Mouse (Mus musculus) liver, embryonic 14.5 days (tissue): Measurements from ENCODE around the gene Ccdc86. TPM values are rescaled to one million over a fixed set of nuclear protein-coding genes. Genes with fewer than 3 reads are reported as not detected.

Experiments used
- ATAC-seq: fragments of 200-750 bp; cut with Nextera tagmentation; 2 replicates; pipeline ENCODE4 v1.8.0; 2017; ENCODE audit warnings: moderate number of reproducible peaks, mild to moderate bottlenecking, moderate library complexity; ENCODE audit not compliant: insufficient read depth
- DNase-seq, 3 experiments: peaks; one replicate each; pipeline ENCODE4 v3.0.0-alpha.2; 2012 to 2013; ENCODE audit warnings: low read depth in 3 of 3, low spot score in 3 of 3
- H3K27ac ChIP-seq: fragments of 300-500 bp; sonication (generic); 2 replicates; pipeline ENCODE4 v1.5.1; 2014; ENCODE audit warnings: moderate library complexity, mild to moderate bottlenecking, control low read depth, inconsistent platforms
- H3K27me3 ChIP-seq: fragments of 300-500 bp; sonication (generic); 2 replicates; pipeline ENCODE4 v1.6.1; 2014; ENCODE audit warnings: mild to moderate bottlenecking, low read length, moderate library complexity; ENCODE audit not compliant: control insufficient read depth, insufficient read depth
- H3K36me3 ChIP-seq: fragments of 300-500 bp; sonication (generic); replicated peaks from 2 replicates; pipeline ENCODE4 v1.6.1; 2014; ENCODE audit warnings: low read depth; ENCODE audit not compliant: control insufficient read depth, insufficient read depth
- H3K4me1 ChIP-seq, 2 experiments: fragments of 200-500 bp in 1 of 2; fragments of 300-500 bp in 1 of 2; sonication (generic) in 1 of 2; replicated peaks; 2 replicates each; pipeline ENCODE4 v1.6.1; 2012 to 2014; ENCODE audit warnings: antibody characterized with exemption in 1 of 2, inconsistent platforms in 1 of 2, low read length in 1 of 2; ENCODE audit not compliant: control insufficient read depth in 2 of 2, insufficient read depth in 2 of 2
- H3K4me2 ChIP-seq: fragments of 300-500 bp; sonication (generic); 2 replicates; pipeline ENCODE4 v1.6.1; 2014; ENCODE audit warnings: low read depth, mild to moderate bottlenecking, control low read depth, moderate library complexity
- H3K4me3 ChIP-seq, 2 experiments: fragments of 200-500 bp in 1 of 2; fragments of 300-500 bp in 1 of 2; sonication (generic) in 1 of 2; 2 replicates each; pipeline ENCODE4 v1.5.1; 2012 to 2014; ENCODE audit warnings: low read depth in 2 of 2, low read length in 2 of 2, mild to moderate bottlenecking in 2 of 2, control low read depth in 1 of 2, inconsistent platforms in 1 of 2, moderate library complexity in 1 of 2; ENCODE audit not compliant: insufficient read depth in 1 of 2
- H3K9ac ChIP-seq: fragments of 300-500 bp; sonication (generic); replicated peaks from 2 replicates; pipeline ENCODE4 v1.6.1; 2014; ENCODE audit warnings: mild to moderate bottlenecking, control low read depth, moderate library complexity
- H3K9me3 ChIP-seq: fragments of 300-500 bp; sonication (generic); 2 replicates; pipeline ENCODE4 v1.6.1; 2016; ENCODE audit warnings: low read length, mixed read lengths; ENCODE audit not compliant: control insufficient read depth
- CTCF ChIP-seq: IDR thresholded peaks from 2 replicates; pipeline ENCODE4 v1.5.1; 2016; ENCODE audit warnings: antibody characterized with exemption, low read depth, control low read depth
- EP300 ChIP-seq: IDR thresholded peaks from 2 replicates; pipeline ENCODE4 v1.6.1; 2016; ENCODE audit warnings: antibody characterized with exemption, low read depth
- WGBS: fragments of 180-500 bp; shearing (Covaris S2); extraction: QIAGEN DNeasy Blood & Tissue Kit; methylation state at CpG from one replicate; pipeline ENCODE4 v1.1.7; 2014; ENCODE audit not compliant: insufficient replicate concordance; 5-methylcytosine and 5-hydroxymethylcytosine counted together
- polyA plus RNA-seq, 2 experiments: library from polyadenylated mRNA; depleted of rRNA in 1 of 2; stranded (reverse) in 1 of 2; unstranded in 1 of 2; fragments of >200 nt; fragmentation: Nextera tagmentation in 1 of 2; extraction: Ambion mirVana in 1 of 2; gene quantifications; 2 replicates each; pipeline versions ENCODE4 v1.2.1 to v1.2.3; 2012 to 2014

Gene Ccdc86
- polyA plus RNA-seq, 2 experiments, result 4.9 to 10.6 TPM

DNA sequence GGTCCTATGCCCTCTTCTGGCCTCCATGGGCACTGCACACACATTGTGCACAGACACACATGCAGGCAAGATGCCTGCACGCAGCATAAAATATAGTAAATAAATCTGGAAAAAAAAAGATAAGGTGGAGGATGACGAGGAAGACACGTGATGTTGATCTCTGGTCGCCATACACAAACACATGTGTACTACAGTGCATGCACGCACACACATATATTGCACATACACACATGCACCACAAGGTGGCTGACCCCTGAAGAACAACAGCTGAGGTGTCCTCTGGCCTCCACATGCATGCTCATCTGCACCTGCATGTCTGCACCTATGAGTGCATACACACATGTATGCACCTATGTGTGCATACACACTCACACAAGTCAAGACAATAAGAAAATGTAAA is 13.0 kb downstream of the Ccdc86 start:
- Histone ChIP-seq H3K4me2 (no peak overlapping the region), H3K4me1 (peaks cover 0 to 19% of the 10 kb centered on the region in 2 experiments), H3K36me3 (no peaks in the 10 kb centered on the region), H3K27me3 (no peaks in the 10 kb centered on the region), H3K9ac (no peak overlapping the region), H3K9me3 (no peaks in the 10 kb centered on the region), H3K27ac (no peak overlapping the region), H3K4me3 (no peak overlapping the region)
- ATAC-seq (no peak), DNase-seq (no peak)
- TF ChIP-seq CTCF (peak; percentile 62), EP300 (no peak)
- 77% methylated on average over 5 of the region's 5 CpGs for WGBS

DNA sequence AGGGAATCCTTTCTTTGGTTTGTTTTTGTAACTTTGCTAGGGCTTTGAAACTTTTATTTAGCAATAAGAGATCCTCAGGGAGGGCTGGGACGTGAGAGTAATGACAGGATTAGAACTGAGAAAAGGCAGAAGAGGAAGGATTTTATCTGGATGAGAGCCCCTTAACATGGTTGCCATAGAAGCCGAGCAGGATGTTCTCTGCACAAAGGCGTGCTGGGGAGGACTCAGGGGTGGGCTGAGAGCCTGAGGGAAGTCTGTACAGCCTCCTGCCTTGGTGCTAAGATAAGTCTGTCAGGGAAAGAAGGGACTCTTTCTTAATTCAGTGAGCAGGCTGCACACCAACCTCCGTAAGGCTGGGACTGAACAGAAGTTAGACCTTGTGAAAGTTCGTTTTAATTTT is 14.0 kb downstream of the Ccdc86 start:
- DNase-seq, result no peak
- no peak for ATAC-seq
- TF ChIP-seq EP300 (no peak), CTCF (no peak)
- 32% methylated on average over 5 of the region's 5 CpGs for WGBS
- Histone ChIP-seq H3K27me3 (no peaks in the 10 kb centered on the region), H3K9ac (no peak overlapping the region), H3K4me2 (no peak overlapping the region), H3K27ac (no peak overlapping the region), H3K4me1 (peaks cover 0 to 19% of the 10 kb centered on the region in 2 experiments), H3K9me3 (no peaks in the 10 kb centered on the region), H3K36me3 (no peaks in the 10 kb centered on the region), H3K4me3 (no peak overlapping the region)

GRCm38 (mm10) chr19:10930641-10931040 is 18.4 kb downstream of the Ccdc86 start:
- Histone ChIP-seq H3K9ac (no peak overlapping the region), H3K27me3 (no peaks in the 10 kb centered on the region), H3K4me1 (0 out of 4 replicates have a peak, but pooled peaks cover 0 to 1% of the 10 kb centered on the region in 2 experiments), H3K27ac (no peak overlapping the region), H3K4me2 (no peak overlapping the region), H3K36me3 (no peaks in the 10 kb centered on the region), H3K4me3 (no peak overlapping the region), H3K9me3 (no peaks in the 10 kb centered on the region)
- 39% methylated on average over 2 of the region's 2 CpGs for WGBS
- DNase-seq, result no peak
- TF ChIP-seq CTCF (no peak), EP300 (no peak)
- ATAC-seq, result no peak

GRCm38 (mm10) chr19:10926666-10927065 is 22.4 kb downstream of the Ccdc86 start:
- Histone ChIP-seq H3K4me2 (no peak overlapping the region), H3K9ac (no peak overlapping the region), H3K9me3 (no peaks in the 10 kb centered on the region), H3K27ac (no peak overlapping the region), H3K36me3 (no peaks in the 10 kb centered on the region), H3K4me3 (no peak overlapping the region), H3K27me3 (no peaks in the 10 kb centered on the region), H3K4me1 (no peaks in the 10 kb centered on the region)
- ATAC-seq (no peak), DNase-seq (no peak)
- TF ChIP-seq CTCF, result no peak
- no peak for TF ChIP-seq EP300
- WGBS, result 54% methylated on average over 4 of the region's 4 CpGs

DNA sequence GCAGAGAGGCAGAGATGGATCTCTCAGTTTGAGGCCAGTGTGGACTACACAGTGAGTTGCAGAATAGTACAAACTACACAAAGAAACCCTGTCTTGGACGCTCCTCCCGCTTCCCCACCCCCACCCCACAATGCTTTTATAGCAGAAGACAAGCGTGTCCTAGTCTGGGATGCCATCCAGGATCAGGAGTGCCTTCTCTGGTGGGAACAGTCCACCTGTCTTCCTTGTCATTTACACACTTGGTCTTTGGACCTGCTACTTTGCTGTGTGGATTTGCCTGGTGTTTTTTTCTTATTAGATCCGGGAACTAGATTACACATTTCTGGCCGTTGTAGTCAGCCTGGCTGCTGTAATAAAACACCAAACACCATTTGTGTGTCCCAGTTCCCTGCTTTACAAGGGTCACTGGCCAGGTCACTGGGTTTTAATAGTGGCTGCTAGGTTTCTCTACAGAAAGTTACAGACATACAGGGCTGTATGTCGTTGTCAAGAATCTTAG is 22.9 kb downstream of the Ccdc86 start:
- H3K9ac ChIP-seq, result no peak overlapping the region
- DNase-seq (no peak), ATAC-seq (no peak)
- no peak for TF ChIP-seq CTCF
- no peak for TF ChIP-seq EP300
- H3K27ac ChIP-seq, result no peak overlapping the region
- H3K27me3 ChIP-seq, result no peaks in the 10 kb centered on the region
- H3K4me2 ChIP-seq, result no peak overlapping the region
- no peak overlapping the region for H3K4me3 ChIP-seq
- WGBS, result 58% methylated on average over 6 of the region's 6 CpGs
- H3K4me1 ChIP-seq, result no peaks in the 10 kb centered on the region
- no peaks in the 10 kb centered on the region for H3K9me3 ChIP-seq
- no peaks in the 10 kb centered on the region for H3K36me3 ChIP-seq
